Mouse (Mus musculus): ENCODE measurements around the gene Gm20388. TPM values are rescaled to one million over a fixed set of nuclear protein-coding genes. Genes with fewer than 3 reads are reported as not detected.

Gm20388 gene
- polyA plus RNA-seq, 1 experiment, result 0.36 TPM

- Histone ChIP-seq H3K4me3 (replicated peaks) (no peak overlapping the region), H3K9me3 (ENCODE audit: control insufficient read depth, low read length) (no peaks in the 10 kb centered on the region), H3K4me1 (ENCODE audit: control insufficient read depth) (no peaks in the 10 kb centered on the region), H3K27me3 (ENCODE audit: control insufficient read depth) (no peaks in the 10 kb centered on the region), H3K36me3 (ENCODE audit: control insufficient read depth) (no peaks in the 10 kb centered on the region)
- TF ChIP-seq TAL1 (IDR thresholded peaks at IDR 0.05; ENCODE audit: low read length) (no peak), GATA1 (IDR thresholded peaks at IDR 0.05; ENCODE audit: low read length) (no peak)
These were observed 1732.2 kb downstream of the Gm20388 start for GRCm38 (mm10) chr8:121642804-121643203.

- Histone ChIP-seq H3K9me3 (ENCODE audit: control insufficient read depth, low read length) (no peaks in the 10 kb centered on the region), H3K27me3 (ENCODE audit: control insufficient read depth) (peaks cover 2% of the 10 kb centered on the region; the same call in 1 of the 2 replicates), H3K4me1 (ENCODE audit: control insufficient read depth) (no peaks in the 10 kb centered on the region), H3K36me3 (ENCODE audit: control insufficient read depth) (no peaks in the 10 kb centered on the region), H3K4me3 (replicated peaks) (no peak overlapping the region)
- no peak for TF ChIP-seq TAL1 (IDR thresholded peaks at IDR 0.05; ENCODE audit: low read length)
- TF ChIP-seq GATA1 (IDR thresholded peaks at IDR 0.05; ENCODE audit: low read length), result no peak
These were observed 1732.7 kb downstream of the Gm20388 start for GRCm38 (mm10) chr8:121643384-121643783.

GRCm38 (mm10) chr8:121647511-121648215, 1737.0 kb downstream of the Gm20388 start:
- Histone ChIP-seq H3K27me3 (ENCODE audit: control insufficient read depth) (peaks cover 37% of the 10 kb centered on the region), H3K9me3 (ENCODE audit: control insufficient read depth, low read length) (peaks cover 4% of the 10 kb centered on the region; the same call in 1 of the 2 replicates), H3K4me3 (replicated peaks) (no peak overlapping the region), H3K36me3 (ENCODE audit: control insufficient read depth) (no peaks in the 10 kb centered on the region), H3K4me1 (ENCODE audit: control insufficient read depth) (no peaks in the 10 kb centered on the region; the same call in 1 of the 2 replicates)
- no peak for TF ChIP-seq GATA1 (IDR thresholded peaks at IDR 0.05; ENCODE audit: low read length)
- no peak for TF ChIP-seq TAL1 (IDR thresholded peaks at IDR 0.05; ENCODE audit: low read length)

GRCm38 (mm10) chr8:121648451-121648850, 1737.8 kb downstream of the Gm20388 start:
- Histone ChIP-seq H3K36me3 (ENCODE audit: control insufficient read depth) (no peaks in the 10 kb centered on the region), H3K4me3 (replicated peaks) (no peak overlapping the region), H3K27me3 (ENCODE audit: control insufficient read depth) (peaks cover 45% of the 10 kb centered on the region), H3K4me1 (ENCODE audit: control insufficient read depth) (peaks cover 2% of the 10 kb centered on the region), H3K9me3 (ENCODE audit: control insufficient read depth, low read length) (peaks cover 7% of the 10 kb centered on the region; the same call in 1 of the 2 replicates)
- TF ChIP-seq TAL1 (IDR thresholded peaks at IDR 0.05; ENCODE audit: low read length) (no peak), GATA1 (IDR thresholded peaks at IDR 0.05; ENCODE audit: low read length) (no peak)

GRCm38 (mm10) chr8:121649423-121649822, 1738.8 kb downstream of the Gm20388 start:
- H3K36me3 ChIP-seq (ENCODE audit: control insufficient read depth), result no peaks in the 10 kb centered on the region
- H3K9me3 ChIP-seq (ENCODE audit: control insufficient read depth, low read length), result peaks cover 7% of the 10 kb centered on the region; the same call in 1 of the 2 replicates
- H3K4me1 ChIP-seq (ENCODE audit: control insufficient read depth), result peaks cover 2% of the 10 kb centered on the region
- H3K4me3 ChIP-seq (replicated peaks), result no peak overlapping the region
- H3K27me3 ChIP-seq (ENCODE audit: control insufficient read depth), result peaks cover 54% of the 10 kb centered on the region
- TF ChIP-seq GATA1 (IDR thresholded peaks at IDR 0.05; ENCODE audit: low read length), result no peak
- no peak for TF ChIP-seq TAL1 (IDR thresholded peaks at IDR 0.05; ENCODE audit: low read length)

GRCm38 (mm10) chr8:121649904-121650303, 1739.3 kb downstream of the Gm20388 start:
- peaks cover 2% of the 10 kb centered on the region for H3K4me1 ChIP-seq (ENCODE audit: control insufficient read depth)
- peaks cover 7% of the 10 kb centered on the region; the same call in 1 of the 2 replicates for H3K9me3 ChIP-seq (ENCODE audit: control insufficient read depth, low read length)
- H3K36me3 ChIP-seq (ENCODE audit: control insufficient read depth), result no peaks in the 10 kb centered on the region
- no peak overlapping the region for H3K4me3 ChIP-seq (replicated peaks)
- H3K27me3 ChIP-seq (ENCODE audit: control insufficient read depth), result peaks cover 59% of the 10 kb centered on the region
- TF ChIP-seq GATA1 (IDR thresholded peaks at IDR 0.05; ENCODE audit: low read length), result no peak
- no peak for TF ChIP-seq TAL1 (IDR thresholded peaks at IDR 0.05; ENCODE audit: low read length)

- TF ChIP-seq GATA1 (IDR thresholded peaks at IDR 0.05; ENCODE audit: low read length) (no peak), TAL1 (IDR thresholded peaks at IDR 0.05; ENCODE audit: low read length) (no peak)
- Histone ChIP-seq H3K9me3 (ENCODE audit: control insufficient read depth, low read length) (peaks cover 7% of the 10 kb centered on the region; the same call in 1 of the 2 replicates), H3K27me3 (ENCODE audit: control insufficient read depth) (peaks cover 67% of the 10 kb centered on the region), H3K36me3 (ENCODE audit: control insufficient read depth) (no peaks in the 10 kb centered on the region), H3K4me1 (ENCODE audit: control insufficient read depth) (peaks cover 2% of the 10 kb centered on the region), H3K4me3 (replicated peaks) (no peak overlapping the region)
These were observed 1740.0 kb downstream of the Gm20388 start for GRCm38 (mm10) chr8:121650389-121651307.

- peaks cover 2% of the 10 kb centered on the region for H3K4me1 ChIP-seq (ENCODE audit: control insufficient read depth)
- H3K27me3 ChIP-seq (ENCODE audit: control insufficient read depth), result peaks cover 68% of the 10 kb centered on the region
- H3K4me3 ChIP-seq (replicated peaks), result peak overlapping the region; percentile 58
- no peak for TF ChIP-seq GATA1 (IDR thresholded peaks at IDR 0.05; ENCODE audit: low read length)
- no peak for TF ChIP-seq TAL1 (IDR thresholded peaks at IDR 0.05; ENCODE audit: low read length)
- H3K36me3 ChIP-seq (ENCODE audit: control insufficient read depth), result no peaks in the 10 kb centered on the region
- peaks cover 7% of the 10 kb centered on the region; the same call in 1 of the 2 replicates for H3K9me3 ChIP-seq (ENCODE audit: control insufficient read depth, low read length)
These were observed 1740.8 kb downstream of the Gm20388 start for GRCm38 (mm10) chr8:121651308-121651873.

All from erythroblast, embryonic 14.5 days (primary cell).